Mouse (Mus musculus): Measurements from ENCODE around the gene Uvrag. TPM values are rescaled to one million over a fixed set of nuclear protein-coding genes. Genes with fewer than 3 reads are reported as not detected.
A peak's percentile ranks its signal among the peaks of the same experiment; 100 is the strongest.

The Uvrag gene
- total RNA-seq, 2 experiments from 2014 or later, result 34.6 to 35.0 TPM

GRCm38 (mm10) chr7:98907476-98907875 lies 233.5 kb downstream of the Uvrag start:
- intact Hi-C loops (cut with DNase I), result no loop called here
- no peak for DNase-seq

GRCm38 (mm10) chr7:98904659-98905362 lies 236.1 kb downstream of the Uvrag start:
- no peak for DNase-seq
- intact Hi-C loops (cut with DNase I), result no loop called here

GRCm38 (mm10) chr7:98903884-98904283 lies 237.1 kb downstream of the Uvrag start:
- intact Hi-C loops (cut with DNase I), result no loop called here
- DNase-seq, result no peak

- intact Hi-C loops (cut with DNase I), result no loop called here
- no peak for DNase-seq
Measured at GRCm38 (mm10) chr7:98901120-98901519, 239.8 kb downstream of the Uvrag start.

- intact Hi-C loops (cut with DNase I), result loop anchor here (5.0 kb wide), 1 partner anchor 177 kb away; no protein-coding TSS in a partner anchor
- peak; percentile 68 to 74 for DNase-seq
Measured at GRCm38 (mm10) chr7:98899815-98900214, 241.1 kb downstream of the Uvrag start.

- intact Hi-C loops (cut with DNase I), result loop anchor here (5.0 kb wide), 1 partner anchor 180 kb away; no protein-coding TSS in a partner anchor
- no peak for DNase-seq
Measured at GRCm38 (mm10) chr7:98897323-98897722, 243.6 kb downstream of the Uvrag start.

- DNase-seq, result no peak
- intact Hi-C loops (cut with DNase I), result loop anchor here (5.0 kb wide), 1 partner anchor 182 kb away; no protein-coding TSS in a partner anchor
Measured at GRCm38 (mm10) chr7:98895501-98896095, 245.3 kb downstream of the Uvrag start.

GRCm38 (mm10) chr7:98894768-98895167 lies 246.2 kb downstream of the Uvrag start:
- intact Hi-C loops (cut with DNase I), result loop anchor here (5.0 kb wide), 1 partner anchor 183 kb away; no protein-coding TSS in a partner anchor
- no peak for DNase-seq

GRCm38 (mm10) chr7:98894305-98894704 lies 246.6 kb downstream of the Uvrag start:
- intact Hi-C loops (cut with DNase I), result no loop called here
- no peak for DNase-seq

GRCm38 (mm10) chr7:98893144-98893543 lies 247.8 kb downstream of the Uvrag start:
- intact Hi-C loops (cut with DNase I), result no loop called here
- no peak for DNase-seq

- intact Hi-C loops (cut with DNase I), result no loop called here
- DNase-seq, result no peak
Measured at GRCm38 (mm10) chr7:98889211-98889610, 251.7 kb downstream of the Uvrag start.

- DNase-seq, result no peak
- intact Hi-C loops (cut with DNase I), result no loop called here
Measured at GRCm38 (mm10) chr7:98888810-98889209, 252.1 kb downstream of the Uvrag start.

- intact Hi-C loops (cut with DNase I), result no loop called here
- no peak for DNase-seq
Measured at GRCm38 (mm10) chr7:98887811-98888261, 253.1 kb downstream of the Uvrag start.

GRCm38 (mm10) chr7:98881887-98882286 lies 259.1 kb downstream of the Uvrag start:
- DNase-seq, result no peak
- intact Hi-C loops (cut with DNase I), result no loop called here

GRCm38 (mm10) chr7:98879176-98879575 lies 261.8 kb downstream of the Uvrag start:
- DNase-seq, result no peak
- intact Hi-C loops (cut with DNase I), result no loop called here

- DNase-seq, result no peak
- intact Hi-C loops (cut with DNase I), result no loop called here
Measured at GRCm38 (mm10) chr7:98876119-98876518, 264.8 kb downstream of the Uvrag start.

GRCm38 (mm10) chr7:98875390-98875990 lies 265.5 kb downstream of the Uvrag start:
- DNase-seq, result peak in 1 of 2 experiments; percentile 54

GRCm38 (mm10) chr7:98874411-98874951 lies 266.5 kb downstream of the Uvrag start:
- intact Hi-C loops (cut with DNase I), result no loop called here
- DNase-seq, result no peak

More at GRCm38 (mm10) chr7:98875390-98875990, 265.5 kb downstream of the Uvrag start:
- intact Hi-C loops (cut with DNase I), result no loop called here

- DNase-seq, result no peak
- intact Hi-C loops (cut with DNase I), result loop anchor here (2.0 kb wide), 1 partner anchor 35 kb away; no protein-coding TSS in a partner anchor
Measured at GRCm38 (mm10) chr7:98873316-98873715, 267.6 kb downstream of the Uvrag start.

GRCm38 (mm10) chr7:98871882-98872281 lies 269.1 kb downstream of the Uvrag start:
- no peak for DNase-seq
- intact Hi-C loops (cut with DNase I), result loop anchor here (2.0 kb wide), 1 partner anchor 33 kb away; no protein-coding TSS in a partner anchor

GRCm38 (mm10) chr7:98870791-98871190 lies 270.1 kb downstream of the Uvrag start:
- peak in 1 of 2 experiments; percentile 45 for DNase-seq
- intact Hi-C loops (cut with DNase I), result no loop called here
